In the genomic region with DNA sequence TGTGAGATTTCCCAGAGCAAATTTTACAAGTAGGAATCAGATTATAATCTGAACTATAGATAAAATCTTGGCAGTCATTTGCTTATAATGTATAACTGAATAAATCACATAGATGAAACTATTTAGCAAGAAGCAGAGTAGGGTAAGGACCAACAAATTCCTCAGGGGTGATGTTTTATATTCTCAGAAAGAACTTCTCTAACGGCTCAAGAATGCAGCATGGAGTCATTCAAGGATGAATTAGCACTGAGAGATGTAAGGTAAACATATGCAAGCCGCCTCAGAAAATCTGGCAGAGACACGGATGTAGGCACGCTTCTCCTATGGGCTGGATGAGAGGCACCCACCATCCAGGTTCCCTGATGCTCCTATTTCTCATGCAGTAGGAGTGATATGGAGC, we compare ENCODE assay signal across 15 mouse cellular contexts.
"Had no signal": no experiment of that assay in that cellular context is flagged by ENCODE, and none has a peak within 500 bp of the region (broad histone marks: within the 10 kb centered on the region; RNA-seq: fewer than 3 reads in every experiment).

No protein-coding gene starts in this region.

- H3K27ac ChIP-seq: lung, embryonic 15.5 days; macrophage; midbrain, embryonic 13.5 days; midbrain, embryonic 15.5 days; neural tube, embryonic 12.5 days had no signal

- H3K9me3 ChIP-seq: lung, embryonic 15.5 days; megakaryocyte, embryonic 14.5 days; midbrain, embryonic 13.5 days; midbrain, embryonic 15.5 days; neural tube, embryonic 12.5 days had no signal

- H3K36me3 ChIP-seq: lung, embryonic 15.5 days; midbrain, embryonic 13.5 days; midbrain, embryonic 15.5 days; neural tube, embryonic 12.5 days had no signal

- H3K4me3 ChIP-seq: lung, embryonic 15.5 days; megakaryocyte, embryonic 14.5 days; midbrain, embryonic 13.5 days; midbrain, embryonic 15.5 days; neural tube, embryonic 12.5 days had no signal

- DNase-seq: liver, postnatal 0 days; lung, adult 2 months; lung, postnatal 14 days; lung, postnatal 36 days; right cerebral cortex, postnatal 14 days; thymus, adult 2 months; thymus, postnatal 25 days; thymus, postnatal 4 days had no signal

- H3K27me3 ChIP-seq: lung, embryonic 15.5 days; megakaryocyte, embryonic 14.5 days; midbrain, embryonic 13.5 days; midbrain, embryonic 15.5 days; neural tube, embryonic 12.5 days had no signal

- ATAC-seq: liver, postnatal 0 days; lung, postnatal 0 days; midbrain, embryonic 13.5 days; midbrain, embryonic 15.5 days had no signal

- H3K4me1 ChIP-seq: lung, embryonic 15.5 days; megakaryocyte, embryonic 14.5 days; midbrain, embryonic 13.5 days; midbrain, embryonic 15.5 days; neural tube, embryonic 12.5 days had no signal
